Mouse (Mus musculus) liver, adult 2 months (tissue): ENCODE data around the gene Mgat4b. TPM values are rescaled to one million over a fixed set of nuclear protein-coding genes. Genes with fewer than 3 reads are reported as not detected.

Experiments used
- DNase-seq: peaks from one replicate; pipeline ENCODE4 v3.0.0-alpha.2; 2011; ENCODE audit warnings: low read depth, low spot score; ENCODE audit errors: extremely low read depth
- H3K27ac ChIP-seq: fragments of 200-500 bp; replicated peaks from 2 replicates; pipeline ENCODE4 v1.5.1; 2012; ENCODE audit warnings: low read depth, mild to moderate bottlenecking, control low read depth, inconsistent platforms, low read length; ENCODE audit not compliant: insufficient read depth
- H3K27me3 ChIP-seq: fragments of 200-500 bp; 2 replicates; pipeline ENCODE4 v1.6.1; 2012; ENCODE audit warnings: mild to moderate bottlenecking, moderate library complexity, low read length, inconsistent platforms; ENCODE audit not compliant: control insufficient read depth, insufficient read depth
- H3K36me3 ChIP-seq: fragments of 200-500 bp; 2 replicates; pipeline ENCODE4 v1.6.1; 2012; ENCODE audit warnings: low read length, inconsistent platforms; ENCODE audit not compliant: control insufficient read depth, insufficient read depth
- H3K4me1 ChIP-seq: fragments of 200-500 bp; 2 replicates; pipeline ENCODE4 v1.6.1; 2011; ENCODE audit warnings: low read length; ENCODE audit not compliant: control insufficient read depth, insufficient read depth
- H3K4me3 ChIP-seq: fragments of 200-500 bp; 2 replicates; pipeline ENCODE4 v1.5.1; 2011; ENCODE audit warnings: low read depth, mild to moderate bottlenecking, control low read depth, low read length, moderate library complexity; ENCODE audit not compliant: insufficient read depth
- H3K79me2 ChIP-seq: fragments of 200-500 bp; 2 replicates; pipeline ENCODE4 v1.6.1; 2012; ENCODE audit warnings: inconsistent platforms, mild to moderate bottlenecking, low read length, moderate library complexity; ENCODE audit not compliant: control insufficient read depth, insufficient read depth
- H3K9ac ChIP-seq: fragments of 200-500 bp; 2 replicates; pipeline ENCODE4 v1.6.1; 2012; ENCODE audit warnings: low read depth, mild to moderate bottlenecking, control low read depth, inconsistent platforms, low read length
- CTCF ChIP-seq: fragments of 200-500 bp; IDR thresholded peaks from 2 replicates; pipeline ENCODE4 v1.5.1; 2011; ENCODE audit warnings: low read depth, low read length, control low read depth
- POLR2A ChIP-seq: fragments of 200-500 bp; IDR thresholded peaks from 2 replicates; pipeline ENCODE4 v1.6.1; 2011; ENCODE audit warnings: low read length, control low read depth; ENCODE audit not compliant: insufficient read depth; ENCODE audit errors: extremely low read depth
- WGBS: fragments of 180-500 bp; shearing (Covaris S2); methylation state at CpG from one replicate; pipeline ENCODE4 v1.1.7; 2018; 5-methylcytosine and 5-hydroxymethylcytosine counted together
- polyA plus RNA-seq: library from polyadenylated mRNA; depleted of rRNA; stranded (reverse); fragments of >200 nt; gene quantifications from 2 replicates; pipeline ENCODE4 v1.2.3, GENCODE M21; 2012
- total RNA-seq: library from RNA; depleted of rRNA; stranded (reverse); fragments of >200 nt; gene quantifications from 2 replicates; pipeline ENCODE4 v1.2.3, GENCODE M21; 2014

The Mgat4b gene
- total and polyA plus RNA-seq, 2 experiments, result 9.8 to 26.3 TPM

DNA sequence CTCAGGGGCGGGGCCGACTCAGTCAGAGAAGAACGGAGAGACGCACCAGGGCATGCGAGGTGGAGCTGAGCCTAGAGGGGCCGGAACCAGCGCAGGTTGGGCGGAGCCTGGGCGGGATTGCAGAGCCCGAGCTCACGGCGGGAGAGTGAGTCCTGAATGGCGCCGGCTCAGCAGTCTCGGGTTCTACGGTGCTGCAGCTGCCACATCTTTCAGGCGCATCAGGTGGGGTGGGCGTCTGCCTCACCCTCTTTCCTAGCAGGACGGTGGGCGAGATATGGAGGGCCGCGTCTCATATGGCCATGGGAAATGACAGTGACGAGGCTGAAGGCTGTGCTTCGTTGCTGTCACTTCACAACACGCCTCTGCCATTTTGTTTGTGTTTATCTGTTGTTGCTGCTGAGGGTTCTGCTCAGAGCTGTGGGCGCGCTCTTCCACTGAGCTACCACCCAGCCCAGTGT is 35.9 kb upstream of the Mgat4b start:
- Histone ChIP-seq H3K79me2 (no peaks in the 10 kb centered on the region), H3K27me3 (no peaks in the 10 kb centered on the region), H3K36me3 (peaks cover 3% of the 10 kb centered on the region; the same call in 1 of the 2 replicates), H3K9ac (peak overlapping the region; percentile 80), H3K4me3 (peak overlapping the region; percentile 75), H3K27ac (peak overlapping the region; percentile 49), H3K4me1 (peaks cover 35% of the 10 kb centered on the region)
- peak; percentile 93 for DNase-seq
- under 1% methylated on average over 27 of the region's 27 CpGs for WGBS
- TF ChIP-seq POLR2A, result peak; percentile 73
- TF ChIP-seq CTCF, result no peak

DNA sequence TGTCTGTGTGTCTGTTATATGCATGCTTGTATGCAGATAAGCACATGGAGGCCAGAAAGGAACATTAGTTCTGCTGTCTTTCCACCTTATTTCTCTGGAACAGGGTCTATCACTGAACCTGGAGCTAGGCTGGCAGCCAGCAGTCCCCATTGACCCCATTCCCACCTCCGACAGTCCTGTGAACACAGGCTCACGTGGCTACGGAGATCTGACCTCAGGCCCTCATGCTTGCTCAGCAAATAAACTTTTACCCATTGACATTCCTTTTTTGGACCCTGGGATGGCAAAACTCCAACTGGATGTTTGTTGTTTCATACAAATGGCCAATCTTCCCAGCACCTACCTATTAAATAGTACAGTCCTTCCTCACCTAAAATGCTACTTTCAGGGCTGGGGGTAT is 34.3 kb upstream of the Mgat4b start:
- peak overlapping the region; percentile 60 for H3K27ac ChIP-seq
- WGBS, result 17% methylated on average over 3 of the region's 3 CpGs
- peak; percentile 96 for DNase-seq
- peaks cover 43% of the 10 kb centered on the region for H3K4me1 ChIP-seq
- H3K9ac ChIP-seq, result no peak overlapping the region
- H3K4me3 ChIP-seq, result no peak overlapping the region
- H3K79me2 ChIP-seq, result no peaks in the 10 kb centered on the region
- no peak for TF ChIP-seq CTCF
- H3K27me3 ChIP-seq, result no peaks in the 10 kb centered on the region
- H3K36me3 ChIP-seq, result no peaks in the 10 kb centered on the region

DNA sequence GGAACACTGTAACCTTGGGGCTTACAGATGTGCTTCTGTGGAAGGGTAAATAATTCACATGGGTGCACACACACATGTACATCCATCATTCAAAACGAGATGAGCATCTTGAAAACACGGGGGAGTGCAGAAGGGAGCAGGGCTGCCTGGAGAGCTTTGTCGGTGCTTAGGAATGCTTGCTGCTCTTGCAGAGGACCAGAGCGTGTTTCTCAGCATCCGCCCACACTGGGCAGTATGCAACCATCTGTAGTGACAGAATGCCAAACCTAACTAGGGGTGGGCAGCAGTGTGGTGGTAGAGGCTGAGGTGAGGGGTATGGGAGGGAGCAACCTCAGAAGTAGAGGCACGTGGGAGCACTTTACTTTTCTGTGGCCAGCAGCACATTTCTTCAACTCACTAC is 33.6 kb upstream of the Mgat4b start:
- TF ChIP-seq CTCF, result no peak
- no peak for TF ChIP-seq POLR2A
- no peaks in the 10 kb centered on the region for H3K79me2 ChIP-seq
- H3K9ac ChIP-seq, result no peak overlapping the region
- DNase-seq, result no peak
- no peaks in the 10 kb centered on the region for H3K36me3 ChIP-seq
- no peak overlapping the region for H3K4me3 ChIP-seq
- no peak overlapping the region for H3K27ac ChIP-seq
- H3K27me3 ChIP-seq, result no peaks in the 10 kb centered on the region
- H3K4me1 ChIP-seq, result peaks cover 43% of the 10 kb centered on the region
- WGBS, result 65% methylated on average over 6 of the region's 6 CpGs

DNA sequence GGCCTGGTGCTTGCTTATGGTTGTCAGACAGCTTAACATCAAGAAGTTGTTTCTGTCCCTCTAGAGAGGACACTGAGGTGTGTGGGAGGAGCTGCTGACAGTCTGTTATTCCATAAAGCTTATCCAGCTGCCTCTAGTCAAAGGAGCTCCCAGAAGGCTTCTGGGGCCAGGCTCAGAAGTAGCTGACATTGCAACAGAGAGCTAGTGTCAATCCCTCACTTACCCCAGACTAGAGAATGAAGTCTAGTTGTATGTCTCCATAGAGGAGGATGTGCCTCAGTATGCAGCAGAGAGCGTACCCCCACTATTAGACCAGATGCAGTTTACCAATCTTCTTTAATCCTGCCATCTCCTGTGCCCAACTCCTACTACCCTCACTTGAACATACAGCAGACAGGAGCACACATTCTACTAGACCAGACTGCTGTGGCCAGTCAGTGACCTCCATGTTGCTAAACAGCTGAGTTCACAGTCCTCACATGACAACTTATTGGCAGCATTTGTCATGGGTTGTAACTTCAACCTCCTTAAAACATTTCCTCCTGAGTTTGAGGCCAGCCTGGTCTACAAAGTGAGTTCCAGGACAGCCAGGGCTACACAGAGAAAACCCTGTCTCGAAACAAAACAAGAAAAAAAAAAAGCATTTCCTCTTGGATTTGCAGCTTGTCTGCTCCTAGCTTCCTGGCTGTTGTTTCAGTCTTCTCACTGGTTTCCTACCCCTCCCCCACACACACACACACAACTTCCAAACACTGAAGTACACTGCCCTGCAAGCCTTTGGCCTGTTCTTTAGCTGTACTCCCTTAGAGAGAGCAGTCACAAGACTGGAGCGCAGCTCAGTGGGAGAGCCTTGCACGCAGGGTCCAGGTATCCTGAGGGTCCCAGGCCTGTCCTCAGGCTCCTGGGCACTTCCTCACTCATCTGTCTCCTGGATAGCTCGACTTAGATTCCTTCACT is 31.9 kb upstream of the Mgat4b start:
- no peaks in the 10 kb centered on the region for H3K27me3 ChIP-seq
- H3K36me3 ChIP-seq, result no peaks in the 10 kb centered on the region
- TF ChIP-seq POLR2A (no peak), CTCF (no peak)
- peak; percentile 93 for DNase-seq
- H3K27ac ChIP-seq, result peak overlapping the region; percentile 82
- H3K9ac ChIP-seq, result no peak overlapping the region
- H3K4me1 ChIP-seq, result peaks cover 53% of the 10 kb centered on the region
- no peaks in the 10 kb centered on the region for H3K79me2 ChIP-seq
- no peak overlapping the region for H3K4me3 ChIP-seq
- 52% methylated on average over 5 of the region's 5 CpGs for WGBS

DNA sequence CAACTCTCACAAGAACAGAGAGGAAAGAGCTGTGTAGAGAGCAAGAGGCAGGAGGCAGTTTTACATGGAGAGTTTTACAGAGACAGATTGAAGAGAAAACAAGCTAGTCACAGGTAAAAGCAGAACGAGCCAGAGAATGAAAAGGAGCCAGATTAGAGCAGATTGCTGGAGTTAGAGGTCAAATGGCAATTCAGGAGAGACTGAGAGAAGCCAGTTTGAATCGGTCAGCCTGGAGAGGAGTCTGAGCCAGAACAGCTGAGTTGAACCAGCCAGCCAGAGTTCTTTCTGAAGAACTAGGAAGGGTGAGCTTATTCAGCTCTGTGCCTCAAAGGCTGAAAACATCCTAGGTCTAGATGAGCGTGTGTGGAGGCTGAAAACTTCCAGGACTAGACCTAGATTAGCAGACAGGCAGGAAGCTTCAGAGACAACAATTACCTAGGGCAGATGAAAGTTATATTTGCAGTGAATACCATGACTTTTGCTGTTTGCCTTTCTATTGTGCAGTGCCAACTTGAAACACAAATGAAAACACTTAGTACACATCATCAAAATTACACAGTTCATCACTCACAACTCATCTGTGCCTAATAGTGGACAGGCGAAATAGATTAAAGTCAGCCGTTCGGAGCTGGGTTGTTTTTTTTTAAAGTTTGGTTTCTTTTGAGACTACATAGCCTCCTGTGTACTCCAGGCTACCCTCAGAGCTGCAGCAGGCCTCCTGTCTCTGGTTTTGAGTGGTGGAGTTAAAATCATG is 30.0 kb upstream of the Mgat4b start:
- Histone ChIP-seq H3K27ac (peak overlapping the region; percentile 23; the same call in 1 of the 2 replicates), H3K79me2 (no peaks in the 10 kb centered on the region), H3K27me3 (no peaks in the 10 kb centered on the region), H3K36me3 (no peaks in the 10 kb centered on the region), H3K4me1 (peaks cover 57% of the 10 kb centered on the region), H3K4me3 (no peak overlapping the region), H3K9ac (no peak overlapping the region)
- TF ChIP-seq POLR2A, result no peak
- no peak for TF ChIP-seq CTCF
- WGBS, result 59% methylated on average over 6 of the region's 6 CpGs
- DNase-seq, result peak; percentile 86
